Mouse (Mus musculus) heart, adult 2 months (tissue): Measurements from ENCODE around the gene Cdiptos. TPM values are rescaled to one million over a fixed set of nuclear protein-coding genes. Genes with fewer than 3 reads are reported as not detected.

Experiments
- DNase-seq, 2 experiments: peaks; one replicate each; pipeline ENCODE4 v3.0.0; 2021
- H3K27ac ChIP-seq: fragments of 200-600 bp; 2 replicates; pipeline ENCODE4 v1.8.1; 2022
- H3K27me3 ChIP-seq: fragments of 200-500 bp; 2 replicates; pipeline ENCODE4 v1.6.1; 2012; ENCODE audit warnings: mild to moderate bottlenecking, low read length, inconsistent platforms, mixed read lengths; ENCODE audit not compliant: control insufficient read depth, insufficient read depth
- H3K36me3 ChIP-seq: fragments of 200-500 bp; 2 replicates; pipeline ENCODE4 v1.6.1; 2012; ENCODE audit warnings: low read length, inconsistent platforms; ENCODE audit not compliant: control insufficient read depth, insufficient read depth
- H3K4me1 ChIP-seq: fragments of 200-500 bp; 2 replicates; pipeline ENCODE4 v1.6.1; 2011; ENCODE audit warnings: low read length; ENCODE audit not compliant: control insufficient read depth, insufficient read depth
- H3K4me3 ChIP-seq: fragments of 200-600 bp; 2 replicates; pipeline ENCODE4 v1.8.1; 2022
- H3K79me2 ChIP-seq: fragments of 200-500 bp; replicated peaks from 2 replicates; pipeline ENCODE4 v1.6.1; 2012; ENCODE audit warnings: mild to moderate bottlenecking, inconsistent platforms, low read length, moderate library complexity, mixed read lengths; ENCODE audit not compliant: control insufficient read depth, insufficient read depth
- H3K9ac ChIP-seq: fragments of 200-500 bp; 2 replicates; pipeline ENCODE4 v1.6.1; 2012; ENCODE audit warnings: low read depth, mild to moderate bottlenecking, control low read depth, inconsistent platforms, low read length, mixed read lengths
- CTCF ChIP-seq: fragments of 200-600 bp; IDR thresholded peaks from 2 replicates; pipeline ENCODE4 v1.8.1; 2022; ENCODE audit warnings: antibody characterized with exemption, mild to moderate bottlenecking, moderate library complexity
- EP300 ChIP-seq: fragments of 200-500 bp; IDR thresholded peaks from 2 replicates; pipeline ENCODE4 v1.6.1; 2011; ENCODE audit warnings: low read depth, low read length, control low read depth; ENCODE audit not compliant: insufficient read depth
- POLR2A ChIP-seq: fragments of 200-500 bp; IDR thresholded peaks from 2 replicates; pipeline ENCODE4 v1.6.1; 2011; ENCODE audit warnings: mild to moderate bottlenecking, low read depth, low read length, control low read depth; ENCODE audit not compliant: insufficient read depth
- WGBS: fragments of 180-500 bp; shearing (Covaris S2); methylation state at CpG from one replicate; pipeline ENCODE4 v1.1.7; 2018; 5-methylcytosine and 5-hydroxymethylcytosine counted together
- intact Hi-C: fragments of 180-260 bp; cut with DNase I; formaldehyde crosslinking; loops from one replicate; pipeline ENCODE4 v1.15.1; 2025
- polyA plus RNA-seq: library from polyadenylated mRNA; depleted of rRNA; stranded (reverse); fragments of >200 nt; gene quantifications from 2 replicates; pipeline ENCODE4 v1.2.3, GENCODE M21; 2012
- total RNA-seq, 2 experiments: library from RNA; stranded (reverse); gene quantifications; 2 replicates each; pipeline ENCODE4 v1.2.3; 2021

Cdiptos gene
- total and polyA plus RNA-seq, 3 experiments, result 0.39 to 2.5 TPM; not detected in 1

- Histone ChIP-seq H3K36me3 (peaks cover 4% of the 10 kb centered on the region; the same call in 1 of the 2 replicates), H3K4me3 (no peak overlapping the region), H3K79me2 (0 out of 2 replicates have a peak, but pooled peaks cover 1% of the 10 kb centered on the region), H3K4me1 (peaks cover 15% of the 10 kb centered on the region), H3K9ac (no peak overlapping the region), H3K27ac (peak overlapping the region; percentile 87), H3K27me3 (no peaks in the 10 kb centered on the region)
- 87% methylated on average over 6 of the region's 6 CpGs for WGBS
- intact Hi-C loops, result no loop called here
- DNase-seq, result no peak
- TF ChIP-seq POLR2A (no peak), EP300 (no peak), CTCF (no peak)
Measured at GRCm38 (mm10) chr7:127007313-127008024, 31.6 kb upstream of the Cdiptos start.

GRCm38 (mm10) chr7:127004122-127004875 lies 28.4 kb upstream of the Cdiptos start:
- TF ChIP-seq EP300, result no peak
- TF ChIP-seq POLR2A, result no peak
- TF ChIP-seq CTCF, result peak; percentile 52

GRCm38 (mm10) chr7:127003620-127004019 lies 27.7 kb upstream of the Cdiptos start:
- 76% methylated on average over 5 of the region's 5 CpGs for WGBS
- Histone ChIP-seq H3K4me1 (peaks cover 8% of the 10 kb centered on the region), H3K27me3 (no peaks in the 10 kb centered on the region), H3K27ac (no peak overlapping the region), H3K36me3 (peaks cover 4% of the 10 kb centered on the region; the same call in 1 of the 2 replicates), H3K4me3 (no peak overlapping the region), H3K9ac (no peak overlapping the region), H3K79me2 (no peaks in the 10 kb centered on the region)
- no peak for DNase-seq
- intact Hi-C loops, result no loop called here
- TF ChIP-seq EP300 (no peak), POLR2A (no peak), CTCF (no peak)

More at GRCm38 (mm10) chr7:127004122-127004875, 28.4 kb upstream of the Cdiptos start:
- WGBS, result 83% methylated on average over 4 of the region's 4 CpGs
- Histone ChIP-seq H3K27ac (no peak overlapping the region), H3K4me3 (no peak overlapping the region), H3K36me3 (peaks cover 4% of the 10 kb centered on the region; the same call in 1 of the 2 replicates), H3K4me1 (peaks cover 13% of the 10 kb centered on the region), H3K27me3 (no peaks in the 10 kb centered on the region), H3K79me2 (no peaks in the 10 kb centered on the region), H3K9ac (no peak overlapping the region)
- no peak for DNase-seq
- intact Hi-C loops, result no loop called here

GRCm38 (mm10) chr7:126999568-126999967 lies 23.7 kb upstream of the Cdiptos start:
- Histone ChIP-seq H3K4me1 (no peaks in the 10 kb centered on the region; the same call in 1 of the 2 replicates), H3K79me2 (no peaks in the 10 kb centered on the region), H3K36me3 (no peaks in the 10 kb centered on the region), H3K27ac (no peak overlapping the region), H3K9ac (no peak overlapping the region), H3K27me3 (no peaks in the 10 kb centered on the region), H3K4me3 (no peak overlapping the region)
- no peak for DNase-seq
- intact Hi-C loops, result no loop called here
- TF ChIP-seq EP300 (no peak), CTCF (no peak), POLR2A (no peak)
- 62% methylated on average over 10 of the region's 10 CpGs for WGBS

GRCm38 (mm10) chr7:126996449-126996848 lies 20.6 kb upstream of the Cdiptos start:
- WGBS, result 89% methylated on average over 4 of the region's 4 CpGs

GRCm38 (mm10) chr7:126988816-126989215 lies 12.9 kb upstream of the Cdiptos start:
- no peaks in the 10 kb centered on the region for H3K36me3 ChIP-seq
- no peak overlapping the region for H3K9ac ChIP-seq
- H3K4me3 ChIP-seq, result no peak overlapping the region
- H3K4me1 ChIP-seq, result no peaks in the 10 kb centered on the region
- no peaks in the 10 kb centered on the region for H3K27me3 ChIP-seq
- no peak overlapping the region for H3K27ac ChIP-seq
- 84% methylated on average over 8 of the region's 8 CpGs for WGBS
- TF ChIP-seq CTCF, result no peak
- TF ChIP-seq EP300, result no peak
- no peak for TF ChIP-seq POLR2A
- DNase-seq, result no peak
- H3K79me2 ChIP-seq, result no peaks in the 10 kb centered on the region
- intact Hi-C loops, result no loop called here

More at GRCm38 (mm10) chr7:126996449-126996848, 20.6 kb upstream of the Cdiptos start:
- Histone ChIP-seq H3K36me3 (no peaks in the 10 kb centered on the region), H3K4me1 (no peaks in the 10 kb centered on the region), H3K27me3 (no peaks in the 10 kb centered on the region), H3K27ac (no peak overlapping the region), H3K4me3 (no peak overlapping the region), H3K79me2 (no peaks in the 10 kb centered on the region), H3K9ac (no peak overlapping the region)
- TF ChIP-seq CTCF (peak; percentile 54), EP300 (no peak)
- no peak for DNase-seq
- intact Hi-C loops, result no loop called here
